Mouse (Mus musculus): ENCODE measurements at regions not wholly inside any gene's neighbourhood (a gene's known extent, or its start where the extent isn't known, plus 50 kb on each side); places are given as distances from the start of the nearest gene placed in this dataset.
"Not testable (repeated sequence)": the region's sequence is repeated elsewhere in the genome, so short reads cannot be mapped to it uniquely, and the experiment has no call there.

GRCm38 (mm10) chr1:154061397-154061796 is 139.6 kb upstream of the Zfp648 start:
- not testable (repeated sequence) for H3K27ac ChIP-seq (ENCODE audit: low read length); H3K4me2 ChIP-seq (ENCODE audit: low read depth, low read length); H3K9me3 ChIP-seq (replicated peaks; ENCODE audit: control insufficient read depth, low read length); H3K4me3 ChIP-seq (ENCODE audit: low read depth, low read length); H3K36me3 ChIP-seq (ENCODE audit: control insufficient read depth, insufficient read depth); H3K4me1 ChIP-seq (ENCODE audit: control insufficient read depth, low read depth, low read length); H3K9ac ChIP-seq (ENCODE audit: low read depth, low read length); ATAC-seq (ENCODE audit: low read depth); H3K27me3 ChIP-seq (ENCODE audit: control insufficient read depth, insufficient read depth, low read depth, low read length)
- 18% methylated on average over 2 of the region's 2 CpGs for WGBS (ENCODE audit: insufficient replicate concordance)

- WGBS (ENCODE audit: insufficient replicate concordance), result 64% methylated on average over 1 of the region's 1 CpGs
- Histone ChIP-seq H3K9me3 (replicated peaks; ENCODE audit: control insufficient read depth, low read length) (no peaks in the 10 kb centered on the region), H3K9ac (ENCODE audit: low read depth, low read length) (no peak overlapping the region), H3K4me2 (ENCODE audit: low read depth, low read length) (no peak overlapping the region), H3K4me3 (ENCODE audit: low read depth, low read length) (no peak overlapping the region), H3K36me3 (ENCODE audit: control insufficient read depth, insufficient read depth) (no peaks in the 10 kb centered on the region), H3K27ac (ENCODE audit: low read length) (peak overlapping the region; percentile 3; the same call in 1 of the 2 replicates), H3K4me1 (ENCODE audit: control insufficient read depth, low read depth, low read length) (no peaks in the 10 kb centered on the region; the same call in 1 of the 2 replicates), H3K27me3 (ENCODE audit: control insufficient read depth, insufficient read depth, low read depth, low read length) (no peaks in the 10 kb centered on the region)
- ATAC-seq (ENCODE audit: low read depth), result no peak
Measured at GRCm38 (mm10) chr1:154061851-154062250, 139.1 kb upstream of the Zfp648 start.

- WGBS (ENCODE audit: insufficient replicate concordance), result 55% methylated on average over 7 of the region's 7 CpGs
Measured at GRCm38 (mm10) chr1:154062666-154063065, 138.3 kb upstream of the Zfp648 start.

GRCm38 (mm10) chr1:154064633-154065032 is 136.4 kb upstream of the Zfp648 start:
- H3K4me2 ChIP-seq (ENCODE audit: low read depth, low read length), result no peak overlapping the region
- 59% methylated on average over 5 of the region's 5 CpGs for WGBS (ENCODE audit: insufficient replicate concordance)
- no peak overlapping the region for H3K4me3 ChIP-seq (ENCODE audit: low read depth, low read length)
- H3K4me1 ChIP-seq (ENCODE audit: control insufficient read depth, low read depth, low read length), result no peaks in the 10 kb centered on the region; the same call in 1 of the 2 replicates
- no peaks in the 10 kb centered on the region for H3K27me3 ChIP-seq (ENCODE audit: control insufficient read depth, insufficient read depth, low read depth, low read length)
- no peaks in the 10 kb centered on the region for H3K36me3 ChIP-seq (ENCODE audit: control insufficient read depth, insufficient read depth)
- H3K9me3 ChIP-seq (replicated peaks; ENCODE audit: control insufficient read depth, low read length), result no peaks in the 10 kb centered on the region
- no peak overlapping the region for H3K9ac ChIP-seq (ENCODE audit: low read depth, low read length)
- ATAC-seq (ENCODE audit: low read depth), result no peak
- H3K27ac ChIP-seq (ENCODE audit: low read length), result no peak overlapping the region

More at GRCm38 (mm10) chr1:154062666-154063065, 138.3 kb upstream of the Zfp648 start:
- no peaks in the 10 kb centered on the region for H3K9me3 ChIP-seq (replicated peaks; ENCODE audit: control insufficient read depth, low read length)
- H3K27me3 ChIP-seq (ENCODE audit: control insufficient read depth, insufficient read depth, low read depth, low read length), result no peaks in the 10 kb centered on the region
- no peak overlapping the region for H3K9ac ChIP-seq (ENCODE audit: low read depth, low read length)
- H3K4me1 ChIP-seq (ENCODE audit: control insufficient read depth, low read depth, low read length), result no peaks in the 10 kb centered on the region; the same call in 1 of the 2 replicates
- H3K36me3 ChIP-seq (ENCODE audit: control insufficient read depth, insufficient read depth), result no peaks in the 10 kb centered on the region
- H3K4me2 ChIP-seq (ENCODE audit: low read depth, low read length), result no peak overlapping the region
- ATAC-seq (ENCODE audit: low read depth), result no peak
- H3K27ac ChIP-seq (ENCODE audit: low read length), result no peak overlapping the region; the same call in 1 of the 2 replicates
- H3K4me3 ChIP-seq (ENCODE audit: low read depth, low read length), result no peak overlapping the region

GRCm38 (mm10) chr1:154065336-154066329 is 135.4 kb upstream of the Zfp648 start:
- Histone ChIP-seq H3K4me2 (ENCODE audit: low read depth, low read length) (no peak overlapping the region), H3K27ac (ENCODE audit: low read length) (no peak overlapping the region), H3K4me1 (ENCODE audit: control insufficient read depth, low read depth, low read length) (no peaks in the 10 kb centered on the region; the same call in 1 of the 2 replicates), H3K9me3 (replicated peaks; ENCODE audit: control insufficient read depth, low read length) (no peaks in the 10 kb centered on the region), H3K36me3 (ENCODE audit: control insufficient read depth, insufficient read depth) (no peaks in the 10 kb centered on the region), H3K4me3 (ENCODE audit: low read depth, low read length) (no peak overlapping the region), H3K9ac (ENCODE audit: low read depth, low read length) (no peak overlapping the region), H3K27me3 (ENCODE audit: control insufficient read depth, insufficient read depth, low read depth, low read length) (no peaks in the 10 kb centered on the region)
- WGBS (ENCODE audit: insufficient replicate concordance), result 65% methylated on average over 18 of the region's 18 CpGs
- peak; percentile 49 for ATAC-seq (ENCODE audit: low read depth)

GRCm38 (mm10) chr1:154067856-154068255 is 133.1 kb upstream of the Zfp648 start:
- ATAC-seq (ENCODE audit: low read depth), result no peak
- Histone ChIP-seq H3K9me3 (replicated peaks; ENCODE audit: control insufficient read depth, low read length) (no peaks in the 10 kb centered on the region), H3K36me3 (ENCODE audit: control insufficient read depth, insufficient read depth) (no peaks in the 10 kb centered on the region), H3K4me2 (ENCODE audit: low read depth, low read length) (no peak overlapping the region), H3K27ac (ENCODE audit: low read length) (no peak overlapping the region), H3K9ac (ENCODE audit: low read depth, low read length) (no peak overlapping the region), H3K27me3 (ENCODE audit: control insufficient read depth, insufficient read depth, low read depth, low read length) (no peaks in the 10 kb centered on the region), H3K4me1 (ENCODE audit: control insufficient read depth, low read depth, low read length) (no peaks in the 10 kb centered on the region; the same call in 1 of the 2 replicates), H3K4me3 (ENCODE audit: low read depth, low read length) (no peak overlapping the region)
- WGBS (ENCODE audit: insufficient replicate concordance), result 60% methylated on average over 1 of the region's 1 CpGs

- no peaks in the 10 kb centered on the region for H3K9me3 ChIP-seq (replicated peaks; ENCODE audit: control insufficient read depth, low read length)
- no peak overlapping the region for H3K27ac ChIP-seq (ENCODE audit: low read length)
- no peak overlapping the region for H3K9ac ChIP-seq (ENCODE audit: low read depth, low read length)
- no peak overlapping the region for H3K4me3 ChIP-seq (ENCODE audit: low read depth, low read length)
- H3K4me1 ChIP-seq (ENCODE audit: control insufficient read depth, low read depth, low read length), result no peaks in the 10 kb centered on the region
- ATAC-seq (ENCODE audit: low read depth), result no peak
- WGBS (ENCODE audit: insufficient replicate concordance), result 54% methylated on average over 1 of the region's 1 CpGs
- H3K27me3 ChIP-seq (ENCODE audit: control insufficient read depth, insufficient read depth, low read depth, low read length), result no peaks in the 10 kb centered on the region
- H3K4me2 ChIP-seq (ENCODE audit: low read depth, low read length), result no peak overlapping the region
- H3K36me3 ChIP-seq (ENCODE audit: control insufficient read depth, insufficient read depth), result no peaks in the 10 kb centered on the region
Measured at GRCm38 (mm10) chr1:154074270-154074669, 126.7 kb upstream of the Zfp648 start.

GRCm38 (mm10) chr1:154076684-154077475 is 124.1 kb upstream of the Zfp648 start:
- Histone ChIP-seq H3K4me2 (ENCODE audit: low read depth, low read length) (no peak overlapping the region), H3K4me1 (ENCODE audit: control insufficient read depth, low read depth, low read length) (no peaks in the 10 kb centered on the region), H3K36me3 (ENCODE audit: control insufficient read depth, insufficient read depth) (no peaks in the 10 kb centered on the region), H3K9ac (ENCODE audit: low read depth, low read length) (no peak overlapping the region), H3K27me3 (ENCODE audit: control insufficient read depth, insufficient read depth, low read depth, low read length) (no peaks in the 10 kb centered on the region), H3K27ac (ENCODE audit: low read length) (no peak overlapping the region), H3K9me3 (replicated peaks; ENCODE audit: control insufficient read depth, low read length) (no peaks in the 10 kb centered on the region), H3K4me3 (ENCODE audit: low read depth, low read length) (no peak overlapping the region)
- 50% methylated on average over 10 of the region's 10 CpGs for WGBS (ENCODE audit: insufficient replicate concordance)
- ATAC-seq (ENCODE audit: low read depth), result no peak
